Mouse (Mus musculus): ENCODE measurements around the gene 2310007B03Rik. TPM values are rescaled to one million over a fixed set of nuclear protein-coding genes. Genes with fewer than 3 reads are reported as not detected.

The 2310007B03Rik gene
- polyA plus RNA-seq, 1 experiment from 2014 or later: 0.08 TPM

DNA sequence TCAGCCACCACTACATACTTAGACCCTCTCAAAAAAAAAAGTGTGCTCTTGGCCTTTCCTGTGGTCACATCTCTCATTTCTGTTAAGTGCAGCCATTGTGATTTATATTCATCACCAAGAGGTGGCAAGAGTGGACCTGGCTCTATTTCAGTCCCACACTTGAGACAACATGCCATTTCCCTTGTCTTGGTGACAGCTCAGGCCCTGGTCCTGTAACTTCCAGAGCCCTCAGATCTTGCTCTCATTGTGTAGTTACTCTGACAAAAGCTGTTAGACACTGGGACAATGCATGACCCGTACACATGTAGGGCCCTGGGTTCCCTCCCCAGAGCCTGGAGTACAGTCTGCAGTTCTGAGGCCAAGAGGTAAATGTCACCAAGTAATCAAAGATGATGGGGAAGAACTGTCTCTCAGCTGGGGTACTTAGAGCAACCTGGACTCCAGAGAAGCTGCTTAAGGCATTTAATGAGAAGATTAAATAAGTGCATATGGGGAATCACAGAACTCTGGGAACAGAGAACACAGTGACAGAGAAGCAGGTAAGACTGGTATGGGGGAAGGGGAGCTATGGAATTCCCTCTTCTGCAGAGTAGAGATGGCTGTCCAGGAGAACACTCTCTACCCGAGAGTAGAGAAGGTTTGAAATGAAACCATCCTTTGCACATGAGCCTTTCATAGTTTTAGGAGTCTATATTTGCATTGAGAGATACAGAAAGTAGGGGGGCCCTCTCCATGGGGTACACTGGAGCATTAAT lies 9.7 kb downstream of the 2310007B03Rik start:
- H3K4me1 ChIP-seq: no peaks in the 10 kb centered on the region
- H3K36me3 ChIP-seq (ENCODE audit: poor library complexity, severe bottlenecking): no peaks in the 10 kb centered on the region
- H3K4me3 ChIP-seq: no peak overlapping the region
- 70% methylated on average over 2 of the region's 2 CpGs for WGBS
- ATAC-seq: no peak
- no peak overlapping the region for H3K4me2 ChIP-seq
- H3K9me3 ChIP-seq (replicated peaks): no peaks in the 10 kb centered on the region
- H3K27me3 ChIP-seq: no peaks in the 10 kb centered on the region
- H3K9ac ChIP-seq: no peak overlapping the region
- no peak overlapping the region for H3K27ac ChIP-seq

DNA sequence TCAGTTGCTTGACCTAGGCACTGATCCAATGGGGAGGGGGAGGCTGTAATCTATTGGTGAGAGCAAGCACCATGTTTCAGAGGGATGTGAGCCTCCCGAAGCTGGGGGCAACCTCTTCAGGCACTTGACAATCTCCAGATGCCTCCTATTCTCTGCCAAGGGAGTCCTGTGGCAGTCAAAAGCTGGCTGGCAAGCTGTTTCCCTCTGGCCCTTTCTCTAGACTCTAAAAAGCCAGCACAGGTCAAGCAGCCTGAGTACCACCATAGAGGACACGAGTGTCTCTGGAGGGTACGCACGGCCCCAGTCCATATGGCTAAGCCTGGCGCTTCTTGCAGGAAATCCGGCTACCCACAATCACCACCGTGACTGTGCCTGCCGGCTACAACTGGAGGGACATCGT lies 16.6 kb downstream of the 2310007B03Rik start:
- Histone ChIP-seq H3K9ac (no peak overlapping the region), H3K4me2 (no peak overlapping the region), H3K27ac (no peak overlapping the region), H3K9me3 (replicated peaks) (no peaks in the 10 kb centered on the region), H3K4me1 (no peaks in the 10 kb centered on the region), H3K27me3 (no peaks in the 10 kb centered on the region), H3K36me3 (ENCODE audit: poor library complexity, severe bottlenecking) (no peaks in the 10 kb centered on the region), H3K4me3 (no peak overlapping the region)
- 83% methylated on average over 9 of the region's 9 CpGs for WGBS
- no peak for ATAC-seq

DNA sequence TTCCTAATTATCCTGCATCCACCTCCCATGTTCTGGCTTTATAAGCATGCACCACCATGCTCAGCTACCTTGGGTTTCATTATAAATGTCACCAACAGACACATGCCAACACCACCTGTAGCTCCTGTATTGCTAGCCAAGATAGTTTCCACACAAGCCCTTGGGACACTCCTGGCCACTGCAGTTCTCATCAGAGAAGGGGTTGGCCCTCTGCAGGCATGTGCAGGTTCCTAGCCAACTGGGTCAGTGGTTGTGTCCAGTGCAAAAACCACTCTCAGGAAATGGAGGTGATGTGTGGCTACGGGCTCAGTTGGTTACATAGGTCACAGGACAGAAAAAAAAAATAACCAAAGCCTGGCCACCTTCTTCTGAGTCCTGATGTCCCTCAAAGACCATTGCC lies 17.9 kb downstream of the 2310007B03Rik start:
- no peak overlapping the region for H3K27ac ChIP-seq
- ATAC-seq: no peak

DNA sequence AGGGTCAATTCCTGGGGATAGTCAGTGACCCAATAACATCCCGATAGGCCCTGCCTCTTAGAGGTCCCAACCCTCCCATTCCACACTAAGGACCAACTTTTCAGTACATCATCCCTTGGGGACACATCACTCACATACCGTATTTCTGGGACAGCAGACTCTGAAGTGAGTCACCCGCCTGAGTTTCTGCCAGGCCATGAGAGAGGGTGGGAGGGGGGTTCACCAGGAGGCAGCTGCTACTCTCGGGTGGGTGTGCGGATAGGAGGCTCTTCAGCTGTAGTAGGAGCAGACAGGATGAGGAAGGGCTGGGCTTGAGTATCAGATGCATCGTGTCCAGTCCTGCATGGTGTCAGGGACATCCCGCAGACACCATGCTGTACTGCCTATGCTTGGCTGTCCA lies 21.0 kb downstream of the 2310007B03Rik start:
- H3K9ac ChIP-seq: no peak overlapping the region
- H3K27ac ChIP-seq: no peak overlapping the region
- no peaks in the 10 kb centered on the region for H3K4me1 ChIP-seq
- no peak overlapping the region for H3K4me2 ChIP-seq
- H3K36me3 ChIP-seq (ENCODE audit: poor library complexity, severe bottlenecking): no peaks in the 10 kb centered on the region
- 86% methylated on average over 7 of the region's 7 CpGs for WGBS
- H3K27me3 ChIP-seq: no peaks in the 10 kb centered on the region
- H3K4me3 ChIP-seq: no peak overlapping the region
- no peak for ATAC-seq
- H3K9me3 ChIP-seq (replicated peaks): no peaks in the 10 kb centered on the region

More for the DNA sequence above, 17.9 kb downstream of the 2310007B03Rik start:
- WGBS: 91% methylated on average over 1 of the region's 1 CpGs
- H3K27me3 ChIP-seq: no peaks in the 10 kb centered on the region
- no peak overlapping the region for H3K4me2 ChIP-seq
- no peaks in the 10 kb centered on the region for H3K36me3 ChIP-seq (ENCODE audit: poor library complexity, severe bottlenecking)
- no peaks in the 10 kb centered on the region for H3K9me3 ChIP-seq (replicated peaks)
- no peaks in the 10 kb centered on the region for H3K4me1 ChIP-seq
- no peak overlapping the region for H3K4me3 ChIP-seq
- H3K9ac ChIP-seq: no peak overlapping the region

DNA sequence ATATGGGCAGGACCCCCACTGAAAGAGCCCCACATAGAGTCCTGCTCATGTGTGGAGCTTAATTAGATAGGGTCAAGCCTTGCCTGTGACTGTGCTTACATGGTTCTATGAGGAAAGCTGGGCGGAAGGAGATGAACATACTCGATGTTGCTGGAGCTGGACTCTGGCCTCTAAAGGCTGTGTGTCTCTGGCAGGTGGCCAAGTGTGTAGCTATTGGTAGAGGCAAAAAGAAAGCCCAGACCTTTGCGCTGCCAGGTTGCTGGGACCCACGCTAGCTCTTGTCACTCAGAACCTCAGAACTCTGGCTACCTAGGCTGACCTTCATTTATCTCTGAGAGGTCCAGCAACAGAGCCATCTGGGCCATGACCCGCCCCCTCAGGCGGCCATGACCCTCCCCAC lies 22.2 kb downstream of the 2310007B03Rik start:
- ATAC-seq: no peak
- H3K4me3 ChIP-seq: no peak overlapping the region
- H3K4me1 ChIP-seq: no peaks in the 10 kb centered on the region
- H3K9me3 ChIP-seq (replicated peaks): no peaks in the 10 kb centered on the region
- H3K27me3 ChIP-seq: no peaks in the 10 kb centered on the region
- WGBS: 76% methylated on average over 6 of the region's 6 CpGs
- no peaks in the 10 kb centered on the region for H3K36me3 ChIP-seq (ENCODE audit: poor library complexity, severe bottlenecking)
- H3K4me2 ChIP-seq: no peak overlapping the region
- no peak overlapping the region for H3K27ac ChIP-seq
- no peak overlapping the region for H3K9ac ChIP-seq

DNA sequence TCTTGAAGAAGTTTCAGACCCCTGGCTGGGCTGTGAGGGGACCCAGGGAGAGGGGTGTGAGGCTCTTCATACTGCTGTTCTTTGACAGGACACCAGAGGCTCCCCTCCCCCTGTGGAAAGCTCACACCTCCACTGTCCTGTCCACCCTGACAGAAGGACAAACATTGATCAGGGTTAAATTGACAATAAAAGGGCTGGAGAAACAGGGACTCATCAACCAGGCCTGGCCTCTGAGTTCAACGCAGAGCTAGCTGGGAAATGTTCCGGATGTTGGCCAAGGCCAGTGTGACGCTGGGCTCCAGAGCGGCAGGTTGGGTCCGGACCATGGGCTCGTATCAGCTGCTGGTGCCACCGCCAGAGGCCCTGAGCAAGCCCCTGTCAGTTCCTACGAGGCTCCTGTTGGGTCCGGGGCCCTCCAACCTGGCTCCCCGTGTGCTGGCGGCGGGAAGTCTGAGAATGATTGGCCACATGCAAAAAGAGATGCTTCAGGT lies 25.7 kb downstream of the 2310007B03Rik start, which contains the start of gene Agxt:
Agxt (plus strand) TSS at position 205 of the 491 bp plus-strand sequence.
- H3K4me2 ChIP-seq: no peak within 1 kb of the TSS

DNA sequence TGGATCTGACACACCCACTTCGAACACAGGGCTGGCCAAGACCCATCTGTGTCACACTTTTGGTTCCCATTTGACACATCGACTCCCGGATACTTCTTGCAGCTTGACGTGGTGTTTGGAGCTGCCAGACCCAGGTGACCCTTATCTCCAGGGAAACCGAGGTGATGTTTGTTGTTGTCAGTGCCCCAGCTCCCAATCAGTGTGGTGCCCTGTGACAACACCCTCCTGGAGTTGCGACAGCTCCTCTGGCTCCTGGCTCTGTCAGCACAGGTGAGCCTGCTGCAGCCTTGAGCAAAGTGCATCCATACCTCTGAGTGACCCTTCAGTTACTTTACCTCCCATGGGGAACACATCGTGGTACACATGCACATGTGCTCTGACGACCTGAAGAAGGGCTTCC lies 28.1 kb downstream of the 2310007B03Rik start:
- H3K4me3 ChIP-seq: no peak overlapping the region
- WGBS: 73% methylated on average over 8 of the region's 8 CpGs
- H3K4me1 ChIP-seq: no peaks in the 10 kb centered on the region
- no peak overlapping the region for H3K27ac ChIP-seq
- H3K9ac ChIP-seq: no peak overlapping the region
- H3K27me3 ChIP-seq: no peaks in the 10 kb centered on the region
- no peaks in the 10 kb centered on the region for H3K9me3 ChIP-seq (replicated peaks)
- no peak overlapping the region for H3K4me2 ChIP-seq
- H3K36me3 ChIP-seq (ENCODE audit: poor library complexity, severe bottlenecking): no peaks in the 10 kb centered on the region
- ATAC-seq: no peak

More for the DNA sequence above, 25.7 kb downstream of the 2310007B03Rik start, which contains the start of gene Agxt:
- no peak within 1 kb of the TSS for H3K27ac ChIP-seq
- no peak within 1 kb of the TSS for H3K4me3 ChIP-seq
- no peaks in the 10 kb centered on the region for H3K4me1 ChIP-seq
- H3K9ac ChIP-seq: no peak within 1 kb of the TSS
- WGBS: 91% methylated on average over 12 of the region's 12 CpGs
- H3K27me3 ChIP-seq: no peaks in the 10 kb centered on the region
- H3K36me3 ChIP-seq (ENCODE audit: poor library complexity, severe bottlenecking): no peaks in the 10 kb centered on the region
- no peak for ATAC-seq
- no peaks in the 10 kb centered on the region for H3K9me3 ChIP-seq (replicated peaks)

DNA sequence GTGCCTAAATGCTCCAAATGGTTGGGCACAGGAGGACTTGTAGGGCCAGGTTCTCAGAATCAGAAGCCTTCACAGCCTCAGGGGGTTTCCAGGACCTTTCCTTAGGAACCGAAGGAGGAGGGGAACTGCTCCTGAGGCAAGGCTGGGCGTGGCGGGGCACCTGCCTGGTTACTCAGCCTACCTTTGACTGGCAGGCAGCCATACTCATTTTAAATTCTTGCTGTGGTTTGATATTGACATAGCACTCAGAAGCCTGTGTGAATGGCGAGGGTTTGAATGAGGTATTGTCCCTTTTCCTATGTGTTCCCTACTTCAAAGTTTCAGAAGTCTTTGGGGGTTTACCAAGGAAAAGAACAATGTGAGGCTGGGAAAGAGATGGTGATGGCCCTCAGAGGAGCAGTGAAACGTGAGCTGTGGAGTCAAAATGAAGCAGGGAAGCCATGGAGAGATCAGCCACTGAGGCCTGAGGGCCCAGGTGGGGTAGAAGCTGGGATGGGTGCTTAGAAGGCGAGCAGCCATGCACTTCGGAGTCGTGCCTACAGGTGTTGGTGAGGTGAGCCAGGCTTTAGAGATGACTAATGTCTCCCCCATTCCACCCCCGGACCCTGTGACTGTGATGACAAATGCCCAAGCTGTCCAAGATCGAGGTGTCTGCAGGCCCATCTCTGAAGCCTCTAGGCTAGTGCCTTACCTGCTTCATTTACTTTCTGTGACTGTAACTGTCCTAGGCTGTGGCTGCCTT lies 30.3 kb downstream of the 2310007B03Rik start:
- Histone ChIP-seq H3K27ac (no peak overlapping the region), H3K27me3 (no peaks in the 10 kb centered on the region), H3K4me1 (no peaks in the 10 kb centered on the region), H3K4me3 (no peak overlapping the region), H3K4me2 (no peak overlapping the region), H3K9me3 (replicated peaks) (no peaks in the 10 kb centered on the region), H3K36me3 (ENCODE audit: poor library complexity, severe bottlenecking) (no peaks in the 10 kb centered on the region), H3K9ac (no peak overlapping the region)
- 75% methylated on average over 10 of the region's 10 CpGs for WGBS
- ATAC-seq: no peak

DNA sequence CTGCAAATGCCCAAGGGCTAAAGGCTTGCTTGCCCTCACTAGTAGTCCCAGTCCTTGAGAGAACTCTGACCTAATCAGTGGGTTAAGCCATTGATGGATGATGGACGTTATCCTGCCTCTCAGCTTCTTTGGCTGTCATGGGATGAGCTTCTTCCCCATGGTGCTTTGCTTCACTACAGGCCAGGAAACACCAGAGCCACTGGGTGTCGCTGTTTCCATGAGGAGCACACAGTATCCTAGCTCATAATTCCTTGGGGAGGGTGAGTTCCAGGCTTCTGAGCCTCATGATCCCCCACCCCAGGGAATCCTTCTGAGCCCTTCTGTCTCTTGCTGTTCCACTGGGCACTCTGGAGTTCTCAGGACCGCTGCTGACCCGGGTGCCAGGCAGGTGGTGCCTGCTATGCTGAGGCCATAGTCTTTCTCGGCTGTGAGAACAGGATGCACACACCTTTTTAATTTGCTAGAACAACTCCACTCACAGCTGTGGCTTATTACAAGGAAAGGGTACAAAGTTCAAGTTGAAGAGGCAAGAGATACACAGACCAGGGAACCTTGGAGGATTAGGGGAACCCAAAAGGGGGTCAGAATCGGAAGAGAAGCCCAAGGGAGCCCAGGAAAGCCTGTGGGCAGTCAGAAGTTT lies 31.9 kb downstream of the 2310007B03Rik start:
- ATAC-seq: 0 out of 2 replicates have a peak, but pooled peaks have one; percentile 30
- H3K4me3 ChIP-seq: no peak overlapping the region
- no peak overlapping the region for H3K4me2 ChIP-seq
- H3K9ac ChIP-seq: no peak overlapping the region
- no peak overlapping the region for H3K27ac ChIP-seq
- 31% methylated on average over 6 of the region's 6 CpGs for WGBS
- H3K27me3 ChIP-seq: no peaks in the 10 kb centered on the region
- no peaks in the 10 kb centered on the region for H3K9me3 ChIP-seq (replicated peaks)
- H3K36me3 ChIP-seq (ENCODE audit: poor library complexity, severe bottlenecking): no peaks in the 10 kb centered on the region
- no peaks in the 10 kb centered on the region for H3K4me1 ChIP-seq

DNA sequence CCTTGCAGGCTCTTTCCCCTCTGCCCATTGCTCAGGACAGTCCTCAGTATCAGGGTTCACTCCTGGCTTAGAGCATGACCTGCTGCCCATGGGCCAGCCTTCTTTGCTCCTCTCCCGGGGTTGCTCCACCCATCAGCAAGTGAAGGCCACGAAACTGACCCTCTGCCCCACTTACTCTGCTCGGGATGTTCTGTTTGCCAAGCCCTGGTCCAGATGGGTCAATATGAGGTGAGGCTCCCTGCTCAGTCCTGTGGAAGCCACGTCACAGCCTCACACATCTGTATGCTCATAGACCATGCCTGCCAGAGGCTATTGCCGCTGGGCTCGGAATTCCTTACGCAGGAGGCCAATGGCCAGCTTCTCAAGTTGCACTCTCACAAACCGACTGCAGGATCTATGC lies 32.5 kb downstream of the 2310007B03Rik start:
- WGBS: 85% methylated on average over 8 of the region's 8 CpGs
- H3K36me3 ChIP-seq (ENCODE audit: poor library complexity, severe bottlenecking): no peaks in the 10 kb centered on the region
- no peaks in the 10 kb centered on the region for H3K27me3 ChIP-seq
- H3K4me1 ChIP-seq: no peaks in the 10 kb centered on the region
- no peak overlapping the region for H3K4me3 ChIP-seq
- ATAC-seq: no peak
- no peak overlapping the region for H3K27ac ChIP-seq
- H3K9ac ChIP-seq: no peak overlapping the region
- H3K4me2 ChIP-seq: no peak overlapping the region
- H3K9me3 ChIP-seq (replicated peaks): no peaks in the 10 kb centered on the region

DNA sequence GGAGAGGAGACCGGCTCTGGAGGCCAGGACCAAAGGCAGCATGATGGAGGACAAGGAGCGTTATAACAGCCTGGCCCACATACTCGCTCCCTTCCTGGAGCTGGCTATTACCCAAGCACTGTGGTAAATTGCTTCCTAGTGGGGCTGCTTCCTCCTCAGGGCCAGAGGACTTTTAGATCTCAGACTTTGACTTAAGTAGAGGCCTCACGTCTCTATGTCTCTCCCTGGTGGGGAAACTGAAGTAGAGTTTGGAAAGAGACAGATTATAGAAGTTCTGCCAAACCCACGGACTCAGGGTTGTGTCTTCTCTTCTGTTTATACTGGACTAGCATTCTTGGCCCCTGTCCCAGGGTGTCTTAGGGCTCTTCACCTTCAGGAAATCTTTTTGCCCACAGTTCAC lies 35.5 kb downstream of the 2310007B03Rik start:
- no peak overlapping the region for H3K4me2 ChIP-seq
- H3K4me3 ChIP-seq: no peak overlapping the region
- H3K27me3 ChIP-seq: no peaks in the 10 kb centered on the region
- 70% methylated on average over 5 of the region's 5 CpGs for WGBS
- no peaks in the 10 kb centered on the region for H3K4me1 ChIP-seq
- H3K27ac ChIP-seq: no peak overlapping the region
- no peaks in the 10 kb centered on the region for H3K9me3 ChIP-seq (replicated peaks)
- no peaks in the 10 kb centered on the region for H3K36me3 ChIP-seq (ENCODE audit: poor library complexity, severe bottlenecking)
- no peak overlapping the region for H3K9ac ChIP-seq
- ATAC-seq: no peak

DNA sequence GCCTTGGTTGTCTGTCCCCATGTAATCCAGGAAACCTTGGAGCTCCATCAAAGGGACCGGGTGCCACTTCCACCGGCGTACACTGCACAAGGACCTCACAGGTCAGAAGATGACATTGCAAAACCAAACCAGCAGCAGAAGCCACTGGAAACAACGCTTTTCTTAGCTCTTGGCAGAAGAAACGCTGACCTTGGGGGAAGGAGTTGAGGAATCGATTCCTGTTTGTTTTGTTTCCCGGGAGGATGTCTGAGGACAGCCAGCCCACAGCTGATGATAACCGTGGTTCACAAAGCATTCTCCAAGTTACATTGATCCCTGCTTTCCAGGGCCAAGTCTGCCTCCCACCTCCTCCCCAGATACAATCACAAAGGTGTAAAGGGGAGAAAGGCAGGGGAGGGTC lies 36.7 kb downstream of the 2310007B03Rik start:
- Histone ChIP-seq H3K9me3 (replicated peaks) (no peaks in the 10 kb centered on the region), H3K36me3 (ENCODE audit: poor library complexity, severe bottlenecking) (no peaks in the 10 kb centered on the region), H3K27me3 (no peaks in the 10 kb centered on the region), H3K4me1 (no peaks in the 10 kb centered on the region), H3K9ac (no peak overlapping the region), H3K27ac (no peak overlapping the region), H3K4me2 (no peak overlapping the region), H3K4me3 (no peak overlapping the region)
- 90% methylated on average over 8 of the region's 8 CpGs for WGBS
- no peak for ATAC-seq

Data from forebrain, embryonic 13.5 days (tissue).